Mouse (Mus musculus): Measurements from ENCODE around the gene Oxsr1.

Gene Oxsr1

GRCm38 (mm10) chr9:119214601-119215000, 107.6 kb downstream of the Oxsr1 start:
- no peak for DNase-seq (ENCODE audit: low spot score)

GRCm38 (mm10) chr9:119212996-119213395, 109.2 kb downstream of the Oxsr1 start:
- no peak for DNase-seq (ENCODE audit: low spot score)

GRCm38 (mm10) chr9:119208998-119209397, 113.2 kb downstream of the Oxsr1 start, which contains the start of gene Slc22a13:
TSS of gene Slc22a13 (minus strand) at chr9:119209098.
- no peak for DNase-seq (ENCODE audit: low spot score)

- no peak for DNase-seq (ENCODE audit: low spot score)
Observed at GRCm38 (mm10) chr9:119207113-119207512, 115.1 kb downstream of the Oxsr1 start.

- no peak for DNase-seq (ENCODE audit: low spot score)
Observed at GRCm38 (mm10) chr9:119206666-119207065, 115.6 kb downstream of the Oxsr1 start.

GRCm38 (mm10) chr9:119205756-119206155, 116.5 kb downstream of the Oxsr1 start:
- DNase-seq (ENCODE audit: low spot score): no peak

- DNase-seq (ENCODE audit: low spot score): no peak
Observed at GRCm38 (mm10) chr9:119203617-119204016, 118.6 kb downstream of the Oxsr1 start.

GRCm38 (mm10) chr9:119201653-119202052, 120.6 kb downstream of the Oxsr1 start:
- DNase-seq (ENCODE audit: low spot score): no peak

GRCm38 (mm10) chr9:119199151-119199861, 122.9 kb downstream of the Oxsr1 start:
- no peak for DNase-seq (ENCODE audit: low spot score)

GRCm38 (mm10) chr9:119192202-119192990, 129.8 kb downstream of the Oxsr1 start:
- no peak for DNase-seq (ENCODE audit: low spot score)
